Mouse (Mus musculus) kidney, embryonic 14.5 days (tissue): ENCODE measurements around the gene Cerk. TPM values are rescaled to one million over a fixed set of nuclear protein-coding genes. Genes with fewer than 3 reads are reported as not detected.

Source experiments
- ATAC-seq: fragments of 200-750 bp; cut with Nextera tagmentation; 2 replicates; pipeline ENCODE4 v1.8.0; 2017; ENCODE audit warnings: moderate number of reproducible peaks, mild to moderate bottlenecking, moderate TSS enrichment, moderate library complexity; ENCODE audit not compliant: low FRiP score, low TSS enrichment
- H3K27ac ChIP-seq: fragments of 300-500 bp; sonication (generic); 2 replicates; pipeline ENCODE4 v1.5.1; 2014; ENCODE audit warnings: low read depth, mild to moderate bottlenecking, low read length, moderate library complexity, mixed read lengths
- H3K27me3 ChIP-seq: fragments of 300-500 bp; sonication (generic); 2 replicates; pipeline ENCODE4 v1.6.1; 2014; ENCODE audit warnings: mild to moderate bottlenecking, low read length; ENCODE audit not compliant: control insufficient read depth, insufficient read depth
- H3K36me3 ChIP-seq: fragments of 300-500 bp; sonication (generic); 2 replicates; pipeline ENCODE4 v1.6.1; 2014; ENCODE audit warnings: low read length, mixed read lengths; ENCODE audit not compliant: control insufficient read depth, insufficient read depth
- H3K4me1 ChIP-seq: fragments of 300-500 bp; sonication (generic); 2 replicates; pipeline ENCODE4 v1.6.1; 2014; ENCODE audit warnings: low read length, mixed read lengths; ENCODE audit not compliant: control insufficient read depth, insufficient read depth
- H3K4me2 ChIP-seq: fragments of 300-500 bp; sonication (generic); replicated peaks from 2 replicates; pipeline ENCODE4 v1.6.1; 2014; ENCODE audit warnings: low read depth, mild to moderate bottlenecking, low read length
- H3K4me3 ChIP-seq: fragments of 300-500 bp; sonication (generic); 2 replicates; pipeline ENCODE4 v1.5.1; 2014; ENCODE audit warnings: mild to moderate bottlenecking, low read length
- H3K9ac ChIP-seq: fragments of 300-500 bp; sonication (generic); 2 replicates; pipeline ENCODE4 v1.6.1; 2014; ENCODE audit warnings: low read depth, mild to moderate bottlenecking, low read length, moderate library complexity
- H3K9me3 ChIP-seq: fragments of 300-500 bp; sonication (generic); 2 replicates; pipeline ENCODE4 v1.6.1; 2016; ENCODE audit warnings: low read length; ENCODE audit not compliant: control insufficient read depth
- WGBS: fragments of 180-500 bp; shearing (Covaris S2); extraction: QIAGEN DNeasy Blood & Tissue Kit; methylation state at CpG from one replicate; pipeline ENCODE4 v1.1.7; 2014; 5-methylcytosine and 5-hydroxymethylcytosine counted together
- polyA plus RNA-seq: library from polyadenylated mRNA; unstranded; fragments of >200 nt; fragmentation: Nextera tagmentation; extraction: Ambion mirVana; gene quantifications from 2 replicates; pipeline ENCODE4 v1.2.1, GENCODE M21; 2014

Cerk gene
- polyA plus RNA-seq = 5.7 and 14.2 TPM in 2 replicates

- Histone ChIP-seq H3K9me3 (no peaks in the 10 kb centered on the region), H3K4me3 (peak within 1 kb of the TSS; percentile 81), H3K36me3 (no peaks in the 10 kb centered on the region), H3K27me3 (no peaks in the 10 kb centered on the region), H3K4me2 (peak within 1 kb of the TSS; percentile 94), H3K4me1 (peaks cover 27% of the 10 kb centered on the region), H3K27ac (peak within 1 kb of the TSS; percentile 63; the same call in 1 of the 2 replicates), H3K9ac (peak within 1 kb of the TSS; percentile 95)
- 3% methylated on average over 37 of the region's 43 CpGs for WGBS
- ATAC-seq = peak; percentile 50
Observed at GRCm38 (mm10) chr15:86185689-86186569, at the start of gene Cerk. Gene Cerk, minus strand, starts transcription at chr15:86186141.

- Histone ChIP-seq H3K27ac (no peak overlapping the region), H3K4me1 (no peaks in the 10 kb centered on the region), H3K9ac (no peak overlapping the region), H3K9me3 (no peaks in the 10 kb centered on the region), H3K4me3 (no peak overlapping the region), H3K4me2 (no peak overlapping the region), H3K36me3 (peaks cover 7% of the 10 kb centered on the region; the same call in 1 of the 2 replicates), H3K27me3 (no peaks in the 10 kb centered on the region)
- WGBS = 87% methylated on average over 22 of the region's 22 CpGs
- ATAC-seq = no peak
Observed at GRCm38 (mm10) chr15:86234517-86235441, 48.8 kb upstream of the Cerk start.

DNA sequence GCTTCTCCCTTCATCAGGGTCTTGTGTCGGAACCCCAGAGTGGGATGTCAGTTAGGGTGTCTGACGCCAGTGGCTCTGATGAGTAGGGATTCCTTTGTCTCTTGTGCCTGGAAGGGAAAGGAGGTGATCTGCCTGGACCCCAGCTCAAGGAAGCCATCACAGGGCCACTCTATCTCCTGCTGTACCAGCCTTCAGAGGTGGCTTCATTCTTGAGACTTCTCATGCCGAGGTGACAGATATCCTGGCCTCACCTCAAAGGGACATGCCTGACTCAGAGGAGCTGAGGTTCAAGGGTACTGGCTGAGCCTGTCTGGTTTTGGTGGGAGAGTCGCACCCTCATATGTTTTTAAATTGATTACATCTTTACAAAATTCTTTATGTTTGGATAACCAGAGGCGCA lies 48.1 kb upstream of the Cerk start:
- Histone ChIP-seq H3K4me3 (no peak overlapping the region), H3K9ac (no peak overlapping the region), H3K27ac (no peak overlapping the region), H3K36me3 (peaks cover 6% of the 10 kb centered on the region; the same call in 1 of the 2 replicates), H3K9me3 (no peaks in the 10 kb centered on the region), H3K27me3 (no peaks in the 10 kb centered on the region), H3K4me1 (no peaks in the 10 kb centered on the region), H3K4me2 (no peak overlapping the region)
- 91% methylated on average over 5 of the region's 5 CpGs for WGBS
- ATAC-seq = no peak

- Histone ChIP-seq H3K4me3 (no peak overlapping the region), H3K9me3 (no peaks in the 10 kb centered on the region), H3K27me3 (no peaks in the 10 kb centered on the region), H3K27ac (no peak overlapping the region), H3K36me3 (peaks cover 4% of the 10 kb centered on the region; the same call in 1 of the 2 replicates), H3K9ac (no peak overlapping the region), H3K4me1 (no peaks in the 10 kb centered on the region), H3K4me2 (no peak overlapping the region)
- no peak for ATAC-seq
- 59% methylated on average over 7 of the region's 7 CpGs for WGBS
Observed at GRCm38 (mm10) chr15:86231831-86232512, 46.0 kb upstream of the Cerk start.

GRCm38 (mm10) chr15:86231170-86231569 lies 45.2 kb upstream of the Cerk start:
- no peak overlapping the region for H3K27ac ChIP-seq
- no peaks in the 10 kb centered on the region for H3K9me3 ChIP-seq
- ATAC-seq = no peak
- WGBS = 83% methylated on average over 1 of the region's 1 CpGs
- H3K9ac ChIP-seq = no peak overlapping the region
- peaks cover 4% of the 10 kb centered on the region; the same call in 1 of the 2 replicates for H3K36me3 ChIP-seq
- H3K4me2 ChIP-seq = no peak overlapping the region
- no peaks in the 10 kb centered on the region for H3K4me1 ChIP-seq
- H3K4me3 ChIP-seq = no peak overlapping the region
- H3K27me3 ChIP-seq = no peaks in the 10 kb centered on the region

GRCm38 (mm10) chr15:86229623-86230022 lies 43.7 kb upstream of the Cerk start:
- Histone ChIP-seq H3K36me3 (no peaks in the 10 kb centered on the region), H3K4me1 (no peaks in the 10 kb centered on the region), H3K4me2 (no peak overlapping the region), H3K9ac (no peak overlapping the region), H3K9me3 (no peaks in the 10 kb centered on the region), H3K4me3 (no peak overlapping the region), H3K27ac (no peak overlapping the region), H3K27me3 (no peaks in the 10 kb centered on the region)
- ATAC-seq = no peak
- 78% methylated on average over 11 of the region's 11 CpGs for WGBS

DNA sequence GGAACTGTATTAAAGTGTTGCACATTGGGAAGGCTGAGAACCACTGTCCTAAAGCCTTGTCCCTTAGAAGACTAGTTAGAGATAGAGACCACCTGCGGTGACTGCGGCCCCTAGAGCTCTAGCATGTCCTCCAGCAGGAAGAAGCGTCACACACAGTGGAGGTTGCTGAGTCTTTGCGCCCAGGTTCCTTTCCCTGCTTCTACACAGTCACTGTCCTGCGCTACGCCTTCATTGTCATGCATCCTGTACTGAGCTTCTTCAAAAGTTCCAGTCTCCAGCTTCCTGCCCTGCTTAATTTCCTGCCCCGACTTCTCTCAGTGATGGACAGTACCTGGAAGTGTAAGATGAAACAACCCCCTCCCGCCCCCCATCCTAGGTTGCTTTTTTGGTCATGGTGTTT lies 43.1 kb upstream of the Cerk start:
- ATAC-seq = no peak
- Histone ChIP-seq H3K9me3 (no peaks in the 10 kb centered on the region), H3K4me1 (no peaks in the 10 kb centered on the region), H3K27me3 (no peaks in the 10 kb centered on the region), H3K36me3 (no peaks in the 10 kb centered on the region), H3K9ac (no peak overlapping the region), H3K4me3 (no peak overlapping the region), H3K4me2 (no peak overlapping the region), H3K27ac (no peak overlapping the region)
- WGBS = 76% methylated on average over 8 of the region's 8 CpGs

DNA sequence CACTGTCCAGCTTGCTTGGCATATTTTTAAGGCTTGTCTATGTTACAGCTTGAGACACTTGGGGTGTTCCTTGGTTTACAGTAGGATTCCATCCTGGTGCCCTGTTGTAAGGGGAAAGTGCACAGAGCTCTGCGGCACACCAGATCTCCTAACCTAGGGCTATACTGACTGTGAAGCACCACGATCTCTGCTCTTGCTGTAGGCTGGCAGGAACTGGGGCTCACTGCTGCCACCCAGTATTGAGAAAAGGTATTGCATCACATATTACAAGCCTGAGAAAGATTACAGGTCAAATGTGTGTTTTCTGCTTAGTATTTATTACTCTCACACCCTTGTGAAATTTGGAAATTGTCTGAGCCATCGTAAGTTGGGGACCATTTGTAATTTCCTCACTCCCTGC lies 42.2 kb upstream of the Cerk start:
- Histone ChIP-seq H3K27me3 (no peaks in the 10 kb centered on the region), H3K36me3 (no peaks in the 10 kb centered on the region), H3K4me1 (no peaks in the 10 kb centered on the region), H3K4me3 (no peak overlapping the region), H3K4me2 (no peak overlapping the region), H3K9ac (no peak overlapping the region), H3K27ac (no peak overlapping the region), H3K9me3 (no peaks in the 10 kb centered on the region)
- ATAC-seq = no peak
- WGBS = 35% methylated on average over 3 of the region's 3 CpGs
